Mouse (Mus musculus): ENCODE results near the gene Gm49369. TPM values are rescaled to one million over a fixed set of nuclear protein-coding genes. Genes with fewer than 3 reads are reported as not detected.

Gm49369 gene
- polyA plus RNA-seq, 1 experiment from 2014 or later: 0.79 TPM

DNA sequence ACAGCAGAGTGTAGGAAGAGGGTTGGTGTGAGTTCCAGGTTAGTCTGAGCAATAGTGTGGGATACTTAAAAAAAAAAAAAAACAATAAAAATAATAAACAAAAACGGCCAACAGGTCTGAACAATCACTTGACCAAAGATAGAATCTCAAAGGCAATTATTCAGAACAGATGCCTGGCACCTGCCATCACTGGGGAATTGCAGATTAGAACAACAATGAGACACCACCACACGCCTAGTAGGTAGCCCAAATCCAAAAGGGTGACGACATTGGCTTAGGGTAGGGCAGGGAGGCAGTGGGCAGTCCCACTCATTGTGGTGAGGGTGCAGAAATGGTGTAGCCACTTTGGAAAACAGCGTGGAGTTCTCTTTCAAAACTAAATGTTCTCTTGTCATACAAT, 9.1 kb upstream of the Gm49369 start:
- WGBS: 82% methylated on average over 4 of the region's 4 CpGs
- Histone ChIP-seq H3K4me1 (ENCODE audit: control insufficient read depth, insufficient read depth, low read length) (peaks cover 6% of the 10 kb centered on the region), H3K27ac (replicated peaks; ENCODE audit: low read depth, low read length) (no peak overlapping the region), H3K9ac (ENCODE audit: low read length) (no peak overlapping the region), H3K9me3 (ENCODE audit: control insufficient read depth, low read length) (no peaks in the 10 kb centered on the region), H3K27me3 (ENCODE audit: control insufficient read depth, insufficient read depth, low read length) (no peaks in the 10 kb centered on the region), H3K4me2 (ENCODE audit: low read depth, severe bottlenecking) (no peak overlapping the region), H3K36me3 (ENCODE audit: control insufficient read depth, insufficient read depth, low read length) (no peaks in the 10 kb centered on the region), H3K4me3 (ENCODE audit: low read depth, low read length) (no peak overlapping the region)
- ATAC-seq (ENCODE audit: insufficient number of reproducible peaks, low FRiP score, low TSS enrichment, low read depth) (no peak), DNase-seq (ENCODE audit: low spot score) (no peak)

DNA sequence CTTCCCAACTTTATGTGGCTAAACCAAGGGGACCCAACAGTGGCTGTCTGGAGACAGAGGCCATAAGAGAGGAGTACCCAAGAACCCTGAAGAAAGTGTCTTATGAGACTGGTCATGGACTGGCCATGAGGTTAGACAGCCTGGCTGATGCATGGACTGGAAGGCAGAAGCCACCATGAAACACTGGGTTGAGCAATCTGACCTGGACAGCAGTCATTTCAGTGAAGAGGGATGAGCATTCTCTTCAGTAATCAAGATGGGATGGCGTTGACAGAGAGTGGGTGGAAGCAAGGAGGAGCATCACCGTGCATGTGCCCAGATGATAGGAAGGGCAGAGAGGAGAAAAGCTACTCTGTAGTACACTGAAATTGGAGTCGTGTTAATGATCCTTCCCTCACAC, 8.6 kb upstream of the Gm49369 start:
- no peak overlapping the region for H3K4me3 ChIP-seq (ENCODE audit: low read depth, low read length)
- 84% methylated on average over 3 of the region's 3 CpGs for WGBS

DNA sequence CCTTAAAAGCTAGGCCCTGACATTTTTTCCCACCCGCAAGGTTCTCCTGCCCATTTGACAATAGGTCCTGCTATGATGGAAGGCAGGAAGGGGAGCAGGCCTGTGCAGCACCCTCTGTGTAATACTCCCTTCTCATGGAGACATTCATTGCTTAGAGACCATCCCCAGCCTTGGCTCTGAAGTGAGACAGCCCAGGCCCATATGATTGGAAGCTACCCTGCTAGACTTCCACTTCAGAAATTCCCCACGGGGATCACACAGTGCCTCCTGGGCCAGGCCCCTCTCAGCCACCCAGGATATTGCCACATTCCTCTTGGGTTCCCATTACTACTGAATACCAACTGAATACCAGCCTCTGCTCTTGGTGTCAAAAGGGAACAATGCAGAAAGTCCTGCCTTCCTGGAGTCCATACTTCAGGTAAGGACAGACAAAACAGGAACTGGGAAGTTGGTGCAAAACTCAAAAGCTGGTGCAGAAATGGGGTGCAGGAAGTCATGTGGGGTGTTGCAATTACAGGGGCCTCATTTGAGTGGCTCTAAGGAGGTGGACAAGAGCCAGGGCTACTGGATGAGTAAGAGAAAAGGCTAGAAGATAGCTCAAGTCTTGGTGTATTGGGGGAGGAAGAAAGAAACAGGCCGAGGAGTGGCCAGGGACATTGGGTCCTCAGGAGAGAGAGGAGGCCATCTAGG, 7.6 kb upstream of the Gm49369 start:
- H3K9ac ChIP-seq (ENCODE audit: low read length): no peak overlapping the region
- no peaks in the 10 kb centered on the region for H3K27me3 ChIP-seq (ENCODE audit: control insufficient read depth, insufficient read depth, low read length)
- no peak overlapping the region for H3K4me2 ChIP-seq (ENCODE audit: low read depth, severe bottlenecking)
- peaks cover 9% of the 10 kb centered on the region for H3K4me1 ChIP-seq (ENCODE audit: control insufficient read depth, insufficient read depth, low read length)
- DNase-seq (ENCODE audit: low spot score): no peak
- H3K4me3 ChIP-seq (ENCODE audit: low read depth, low read length): no peak overlapping the region
- WGBS: 86% methylated on average over 3 of the region's 3 CpGs
- no peak for ATAC-seq (ENCODE audit: insufficient number of reproducible peaks, low FRiP score, low TSS enrichment, low read depth)
- H3K9me3 ChIP-seq (ENCODE audit: control insufficient read depth, low read length): no peaks in the 10 kb centered on the region
- no peak overlapping the region for H3K27ac ChIP-seq (replicated peaks; ENCODE audit: low read depth, low read length)
- peaks cover 2% of the 10 kb centered on the region for H3K36me3 ChIP-seq (ENCODE audit: control insufficient read depth, insufficient read depth, low read length)

More for the DNA sequence above, 8.6 kb upstream of the Gm49369 start:
- no peaks in the 10 kb centered on the region for H3K27me3 ChIP-seq (ENCODE audit: control insufficient read depth, insufficient read depth, low read length)
- peaks cover 9% of the 10 kb centered on the region for H3K4me1 ChIP-seq (ENCODE audit: control insufficient read depth, insufficient read depth, low read length)
- H3K9me3 ChIP-seq (ENCODE audit: control insufficient read depth, low read length): no peaks in the 10 kb centered on the region
- no peak overlapping the region for H3K9ac ChIP-seq (ENCODE audit: low read length)
- ATAC-seq (ENCODE audit: insufficient number of reproducible peaks, low FRiP score, low TSS enrichment, low read depth) (no peak), DNase-seq (ENCODE audit: low spot score) (no peak)
- no peak overlapping the region for H3K27ac ChIP-seq (replicated peaks; ENCODE audit: low read depth, low read length)
- H3K4me2 ChIP-seq (ENCODE audit: low read depth, severe bottlenecking): no peak overlapping the region
- H3K36me3 ChIP-seq (ENCODE audit: control insufficient read depth, insufficient read depth, low read length): no peaks in the 10 kb centered on the region

DNA sequence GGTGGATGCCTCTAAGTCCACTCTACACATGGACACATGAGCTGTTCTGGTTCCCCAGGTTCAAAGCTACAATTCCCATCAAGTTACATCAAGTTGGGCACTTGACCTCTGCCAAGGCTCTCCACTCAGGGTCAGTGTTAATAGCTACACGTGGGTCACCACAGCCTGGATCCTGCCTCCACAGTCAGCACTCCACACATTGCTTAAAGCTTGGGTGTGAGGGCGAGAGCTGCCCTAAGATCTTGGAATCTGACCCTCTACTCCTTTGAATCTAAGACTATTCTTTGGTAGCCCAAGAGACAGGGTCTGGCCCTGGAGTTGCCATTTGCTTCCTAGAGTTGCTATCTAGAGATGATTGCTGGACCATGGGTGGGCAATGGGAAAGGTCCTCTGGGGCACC, 6.3 kb upstream of the Gm49369 start:
- H3K9me3 ChIP-seq (ENCODE audit: control insufficient read depth, low read length): no peaks in the 10 kb centered on the region
- H3K27me3 ChIP-seq (ENCODE audit: control insufficient read depth, insufficient read depth, low read length): no peaks in the 10 kb centered on the region
- H3K36me3 ChIP-seq (ENCODE audit: control insufficient read depth, insufficient read depth, low read length): peaks cover 9% of the 10 kb centered on the region
- H3K4me2 ChIP-seq (ENCODE audit: low read depth, severe bottlenecking): no peak overlapping the region
- DNase-seq (ENCODE audit: low spot score): no peak
- no peak for ATAC-seq (ENCODE audit: insufficient number of reproducible peaks, low FRiP score, low TSS enrichment, low read depth)
- H3K4me1 ChIP-seq (ENCODE audit: control insufficient read depth, insufficient read depth, low read length): peaks cover 9% of the 10 kb centered on the region
- 90% methylated on average over 2 of the region's 2 CpGs for WGBS
- no peak overlapping the region for H3K4me3 ChIP-seq (ENCODE audit: low read depth, low read length)
- H3K27ac ChIP-seq (replicated peaks; ENCODE audit: low read depth, low read length): no peak overlapping the region
- no peak overlapping the region for H3K9ac ChIP-seq (ENCODE audit: low read length)

DNA sequence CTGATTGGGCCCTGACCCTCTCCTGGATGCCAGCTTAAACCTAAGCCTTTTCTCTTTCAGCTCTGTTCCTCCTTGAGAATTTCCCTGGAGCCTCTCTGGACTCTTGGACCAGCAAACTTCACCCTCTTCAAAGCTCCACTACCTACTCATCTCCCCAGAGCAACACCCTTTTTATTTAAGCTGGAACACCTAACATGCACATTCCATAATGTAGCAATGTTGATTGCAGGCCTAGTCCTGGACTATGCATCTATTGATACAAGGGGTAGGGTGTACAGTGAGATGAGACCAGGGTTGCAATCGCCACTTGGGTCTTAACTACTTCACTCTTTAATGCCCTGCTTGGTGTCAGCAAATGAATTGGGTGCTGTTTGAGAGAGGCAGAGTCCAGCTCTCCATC, 5.7 kb upstream of the Gm49369 start:
- Histone ChIP-seq H3K9me3 (ENCODE audit: control insufficient read depth, low read length) (no peaks in the 10 kb centered on the region), H3K27me3 (ENCODE audit: control insufficient read depth, insufficient read depth, low read length) (no peaks in the 10 kb centered on the region), H3K4me1 (ENCODE audit: control insufficient read depth, insufficient read depth, low read length) (peaks cover 9% of the 10 kb centered on the region), H3K27ac (replicated peaks; ENCODE audit: low read depth, low read length) (no peak overlapping the region), H3K9ac (ENCODE audit: low read length) (no peak overlapping the region), H3K4me3 (ENCODE audit: low read depth, low read length) (peak overlapping the region; percentile 85), H3K36me3 (ENCODE audit: control insufficient read depth, insufficient read depth, low read length) (peaks cover 12% of the 10 kb centered on the region), H3K4me2 (ENCODE audit: low read depth, severe bottlenecking) (peak overlapping the region; percentile 85)
- 88% methylated on average over 1 of the region's 1 CpGs for WGBS
- 0 out of 2 replicates have a peak, but pooled peaks have one; percentile 2 for ATAC-seq (ENCODE audit: insufficient number of reproducible peaks, low FRiP score, low TSS enrichment, low read depth)
- DNase-seq (ENCODE audit: low spot score): no peak

DNA sequence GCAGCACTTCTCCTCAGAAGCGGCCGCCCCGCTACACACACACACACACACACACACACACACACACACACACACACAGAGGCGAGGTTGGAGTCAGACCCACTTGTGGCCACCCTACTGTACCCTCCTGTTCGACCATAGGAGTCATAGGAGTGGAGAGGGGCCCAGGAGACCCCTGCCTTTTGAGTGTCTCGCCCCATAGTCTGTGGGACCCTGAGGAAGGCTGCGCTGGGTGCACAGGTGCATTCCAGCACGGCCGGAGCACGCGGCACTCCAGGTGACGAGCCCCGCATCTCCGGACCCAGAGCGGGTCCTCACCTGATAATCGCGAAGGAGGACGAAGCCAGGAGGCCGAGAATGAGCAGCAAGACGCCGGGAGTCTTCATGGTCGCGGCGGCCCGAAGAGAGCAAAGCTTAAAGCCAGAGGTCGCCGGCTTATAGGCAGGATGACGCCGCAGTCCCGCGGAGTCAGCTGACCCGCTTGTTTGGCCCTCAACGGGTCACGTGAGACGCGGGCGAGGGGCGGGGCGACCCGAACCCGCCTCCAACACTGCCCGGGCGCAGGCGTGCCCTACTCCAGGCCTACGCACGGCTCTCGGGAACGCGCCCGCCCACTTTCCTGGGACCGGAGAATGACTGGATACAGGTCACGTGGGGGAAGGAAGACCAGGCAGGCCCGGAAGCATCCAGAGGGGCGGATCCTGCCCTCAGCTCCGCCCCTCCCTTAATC, 5.1 kb upstream of the Gm49369 start, which contains the start of gene Ctsd:
Ctsd (minus strand) TSS at position 620 of the 730 bp plus-strand sequence.
- WGBS: under 1% methylated on average over 55 of the region's 55 CpGs

DNA sequence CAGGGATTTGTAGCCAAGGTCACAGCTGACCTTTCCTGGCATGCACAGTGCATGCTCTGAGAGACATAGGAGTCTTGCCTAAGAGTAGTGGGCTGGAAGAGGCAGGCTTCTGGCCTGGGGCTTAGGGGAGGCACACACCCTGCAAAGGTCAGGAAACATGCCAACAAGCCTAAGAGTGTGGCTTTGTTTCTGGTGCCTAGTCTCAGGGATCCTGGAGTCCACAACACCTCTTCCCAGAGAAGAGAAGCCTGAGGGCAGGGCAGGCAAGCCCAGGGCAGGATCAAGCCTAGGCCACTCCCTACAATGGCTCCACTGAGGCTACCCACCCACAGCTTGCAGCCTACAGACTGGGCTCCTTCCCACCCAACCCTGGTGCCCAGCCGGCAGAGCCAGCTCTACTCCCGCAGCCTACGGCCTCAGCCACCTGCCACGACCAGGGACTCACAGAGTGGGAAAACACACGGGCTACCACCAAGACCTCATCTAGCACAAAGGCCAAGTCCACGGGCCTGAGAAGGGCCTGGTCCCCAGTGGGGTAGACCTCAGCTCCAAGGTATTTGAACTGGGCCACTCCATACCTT, 4.2 kb upstream of the Gm49369 start:
- 61% methylated on average over 6 of the region's 6 CpGs for WGBS
- peak overlapping the region; percentile 82 for H3K9ac ChIP-seq (ENCODE audit: low read length)
- ATAC-seq (ENCODE audit: insufficient number of reproducible peaks, low FRiP score, low TSS enrichment, low read depth): peak; percentile 9; the same call in 1 of the 2 replicates
- no peak overlapping the region for H3K27ac ChIP-seq (replicated peaks; ENCODE audit: low read depth, low read length)
- H3K9me3 ChIP-seq (ENCODE audit: control insufficient read depth, low read length): no peaks in the 10 kb centered on the region
- peaks cover 9% of the 10 kb centered on the region for H3K4me1 ChIP-seq (ENCODE audit: control insufficient read depth, insufficient read depth, low read length)
- peaks cover 25% of the 10 kb centered on the region for H3K36me3 ChIP-seq (ENCODE audit: control insufficient read depth, insufficient read depth, low read length)
- peak overlapping the region; percentile 85 for H3K4me3 ChIP-seq (ENCODE audit: low read depth, low read length)
- H3K27me3 ChIP-seq (ENCODE audit: control insufficient read depth, insufficient read depth, low read length): no peaks in the 10 kb centered on the region
- no peak for DNase-seq (ENCODE audit: low spot score)
- peak overlapping the region; percentile 85 for H3K4me2 ChIP-seq (ENCODE audit: low read depth, severe bottlenecking)

More for the DNA sequence above, 5.1 kb upstream of the Gm49369 start, which contains the start of gene Ctsd:
- H3K4me2 ChIP-seq (ENCODE audit: low read depth, severe bottlenecking): peak within 1 kb of the TSS; percentile 85
- no peaks in the 10 kb centered on the region for H3K27me3 ChIP-seq (ENCODE audit: control insufficient read depth, insufficient read depth, low read length)
- H3K4me1 ChIP-seq (ENCODE audit: control insufficient read depth, insufficient read depth, low read length): peaks cover 9% of the 10 kb centered on the region
- peak within 1 kb of the TSS; percentile 82 for H3K9ac ChIP-seq (ENCODE audit: low read length)
- H3K4me3 ChIP-seq (ENCODE audit: low read depth, low read length): peak within 1 kb of the TSS; percentile 85
- peak; percentile 93 for ATAC-seq (ENCODE audit: insufficient number of reproducible peaks, low FRiP score, low TSS enrichment, low read depth)
- H3K9me3 ChIP-seq (ENCODE audit: control insufficient read depth, low read length): no peaks in the 10 kb centered on the region
- peak; percentile 98 for DNase-seq (ENCODE audit: low spot score)
- peaks cover 18% of the 10 kb centered on the region for H3K36me3 ChIP-seq (ENCODE audit: control insufficient read depth, insufficient read depth, low read length)
- no peak within 1 kb of the TSS; the same call in 1 of the 2 replicates for H3K27ac ChIP-seq (replicated peaks; ENCODE audit: low read depth, low read length)

DNA sequence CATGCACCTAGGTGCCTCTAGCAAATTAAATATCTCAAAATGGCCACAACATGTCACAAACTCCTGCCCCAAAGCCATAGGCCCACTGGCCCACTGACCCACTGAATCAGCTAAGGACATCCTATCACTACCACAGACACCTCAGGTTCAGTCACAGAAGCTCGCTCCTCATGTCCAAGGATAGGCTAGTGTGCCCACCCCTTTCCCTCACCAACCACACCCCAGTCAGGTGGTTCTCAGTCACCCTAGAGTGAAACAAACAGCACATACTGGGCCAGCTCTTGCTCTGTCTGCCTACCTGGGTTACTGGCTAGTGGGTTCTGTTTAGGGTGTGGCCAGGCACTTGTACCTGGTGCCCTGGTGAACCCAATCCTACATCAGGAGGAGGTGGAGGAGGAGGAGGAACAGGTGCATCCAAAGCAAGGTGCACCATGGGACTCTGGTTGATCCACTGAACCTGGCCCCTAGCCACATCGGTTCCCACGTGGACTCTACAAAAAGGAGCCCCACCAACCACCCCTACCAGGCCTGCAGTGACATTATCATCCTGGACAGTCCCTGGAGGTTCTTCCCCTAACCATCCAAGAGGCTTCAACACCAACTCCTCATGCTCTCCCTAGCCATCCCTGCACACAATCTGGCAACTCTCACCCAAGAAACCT, 3.4 kb upstream of the Gm49369 start:
- Histone ChIP-seq H3K4me2 (ENCODE audit: low read depth, severe bottlenecking) (peak overlapping the region; percentile 85), H3K27ac (replicated peaks; ENCODE audit: low read depth, low read length) (no peak overlapping the region), H3K27me3 (ENCODE audit: control insufficient read depth, insufficient read depth, low read length) (no peaks in the 10 kb centered on the region), H3K9me3 (ENCODE audit: control insufficient read depth, low read length) (no peaks in the 10 kb centered on the region), H3K9ac (ENCODE audit: low read length) (no peak overlapping the region), H3K36me3 (ENCODE audit: control insufficient read depth, insufficient read depth, low read length) (peaks cover 32% of the 10 kb centered on the region), H3K4me1 (ENCODE audit: control insufficient read depth, insufficient read depth, low read length) (peaks cover 9% of the 10 kb centered on the region), H3K4me3 (ENCODE audit: low read depth, low read length) (no peak overlapping the region)
- ATAC-seq (ENCODE audit: insufficient number of reproducible peaks, low FRiP score, low TSS enrichment, low read depth) (no peak), DNase-seq (ENCODE audit: low spot score) (no peak)
- WGBS: 99% methylated on average over 3 of the region's 3 CpGs
